Mouse (Mus musculus): ENCODE results near the gene Ganab. TPM values are rescaled to one million over a fixed set of nuclear protein-coding genes. Genes with fewer than 3 reads are reported as not detected.
A peak's percentile ranks its signal among the peaks of the same experiment; 100 is the strongest.

The Ganab gene
- polyA plus RNA-seq, 1 experiment from 2014 or later: 56.7 TPM

- H3K4me2 ChIP-seq (ENCODE audit: low read depth, low read length): no peak overlapping the region
- peaks cover 22% of the 10 kb centered on the region for H3K36me3 ChIP-seq (ENCODE audit: control insufficient read depth, insufficient read depth)
- H3K27ac ChIP-seq (ENCODE audit: low read length): no peak overlapping the region
- H3K4me1 ChIP-seq (ENCODE audit: control insufficient read depth, insufficient read depth, low read length): peaks cover 8% of the 10 kb centered on the region
- H3K9ac ChIP-seq (ENCODE audit: low read length): no peak overlapping the region
- ATAC-seq (replicated peaks; ENCODE audit: extremely low read depth, insufficient read depth, low FRiP score): no peak
- no peaks in the 10 kb centered on the region for H3K27me3 ChIP-seq (ENCODE audit: control insufficient read depth, insufficient read depth, low read length)
- WGBS: 96% methylated on average over 2 of the region's 2 CpGs
- H3K4me3 ChIP-seq (ENCODE audit: low read length): no peak overlapping the region
- H3K9me3 ChIP-seq (replicated peaks; ENCODE audit: control insufficient read depth, low read length): no peaks in the 10 kb centered on the region
These were observed 38.9 kb downstream of the Ganab start for GRCm38 (mm10) chr19:8936736-8937135.

GRCm38 (mm10) chr19:8940526-8941133, 42.8 kb downstream of the Ganab start:
- Histone ChIP-seq H3K4me3 (ENCODE audit: low read length) (peak overlapping the region; percentile 99; the same call in 1 of the 2 replicates), H3K9ac (ENCODE audit: low read length) (peak overlapping the region; percentile 99), H3K4me1 (ENCODE audit: control insufficient read depth, insufficient read depth, low read length) (peaks cover 34% of the 10 kb centered on the region), H3K9me3 (replicated peaks; ENCODE audit: control insufficient read depth, low read length) (no peaks in the 10 kb centered on the region), H3K36me3 (ENCODE audit: control insufficient read depth, insufficient read depth) (peaks cover 15% of the 10 kb centered on the region), H3K27ac (ENCODE audit: low read length) (no peak overlapping the region; the same call in 1 of the 2 replicates), H3K4me2 (ENCODE audit: low read depth, low read length) (peak overlapping the region; percentile 77), H3K27me3 (ENCODE audit: control insufficient read depth, insufficient read depth, low read length) (no peaks in the 10 kb centered on the region)
- 83% methylated on average over 15 of the region's 15 CpGs for WGBS
- ATAC-seq (replicated peaks; ENCODE audit: extremely low read depth, insufficient read depth, low FRiP score): no peak

- peaks cover 34% of the 10 kb centered on the region for H3K4me1 ChIP-seq (ENCODE audit: control insufficient read depth, insufficient read depth, low read length)
- peak overlapping the region; percentile 99 for H3K9ac ChIP-seq (ENCODE audit: low read length)
- no peaks in the 10 kb centered on the region for H3K27me3 ChIP-seq (ENCODE audit: control insufficient read depth, insufficient read depth, low read length)
- peaks cover 20% of the 10 kb centered on the region for H3K36me3 ChIP-seq (ENCODE audit: control insufficient read depth, insufficient read depth)
- H3K9me3 ChIP-seq (replicated peaks; ENCODE audit: control insufficient read depth, low read length): no peaks in the 10 kb centered on the region
- WGBS: 41% methylated on average over 10 of the region's 10 CpGs
- peak overlapping the region; percentile 77 for H3K4me2 ChIP-seq (ENCODE audit: low read depth, low read length)
- peak overlapping the region; percentile 73 for H3K27ac ChIP-seq (ENCODE audit: low read length)
- peak overlapping the region; percentile 99 for H3K4me3 ChIP-seq (ENCODE audit: low read length)
- no peak for ATAC-seq (replicated peaks; ENCODE audit: extremely low read depth, insufficient read depth, low FRiP score)
These were observed 43.3 kb downstream of the Ganab start for GRCm38 (mm10) chr19:8941136-8941514.

GRCm38 (mm10) chr19:8941515-8942217, 43.8 kb downstream of the Ganab start, which contains the start of gene Mta2:
Mta2 (plus strand) TSS chr19:8941875.
- peak; percentile 94 for ATAC-seq (replicated peaks; ENCODE audit: extremely low read depth, insufficient read depth, low FRiP score)
- H3K9me3 ChIP-seq (replicated peaks; ENCODE audit: control insufficient read depth, low read length): no peaks in the 10 kb centered on the region
- H3K27me3 ChIP-seq (ENCODE audit: control insufficient read depth, insufficient read depth, low read length): no peaks in the 10 kb centered on the region
- H3K27ac ChIP-seq (ENCODE audit: low read length): peak within 1 kb of the TSS; percentile 99
- H3K4me3 ChIP-seq (ENCODE audit: low read length): peak within 1 kb of the TSS; percentile 99
- WGBS: under 1% methylated on average over 64 of the region's 64 CpGs
- peaks cover 34% of the 10 kb centered on the region for H3K4me1 ChIP-seq (ENCODE audit: control insufficient read depth, insufficient read depth, low read length)
- H3K36me3 ChIP-seq (ENCODE audit: control insufficient read depth, insufficient read depth): peaks cover 21% of the 10 kb centered on the region
- H3K9ac ChIP-seq (ENCODE audit: low read length): peak within 1 kb of the TSS; percentile 99
- peak within 1 kb of the TSS; percentile 77 for H3K4me2 ChIP-seq (ENCODE audit: low read depth, low read length)

- H3K4me3 ChIP-seq (ENCODE audit: low read length): peak overlapping the region; percentile 99
- H3K4me2 ChIP-seq (ENCODE audit: low read depth, low read length): peak overlapping the region; percentile 77
- peak overlapping the region; percentile 99 for H3K9ac ChIP-seq (ENCODE audit: low read length)
- H3K27ac ChIP-seq (ENCODE audit: low read length): peak overlapping the region; percentile 99
- no peaks in the 10 kb centered on the region for H3K27me3 ChIP-seq (ENCODE audit: control insufficient read depth, insufficient read depth, low read length)
- under 1% methylated on average over 46 of the region's 46 CpGs for WGBS
- peak; percentile 65 for ATAC-seq (replicated peaks; ENCODE audit: extremely low read depth, insufficient read depth, low FRiP score)
- peaks cover 34% of the 10 kb centered on the region for H3K4me1 ChIP-seq (ENCODE audit: control insufficient read depth, insufficient read depth, low read length)
- H3K9me3 ChIP-seq (replicated peaks; ENCODE audit: control insufficient read depth, low read length): no peaks in the 10 kb centered on the region
- peaks cover 24% of the 10 kb centered on the region for H3K36me3 ChIP-seq (ENCODE audit: control insufficient read depth, insufficient read depth)
These were observed 44.5 kb downstream of the Ganab start for GRCm38 (mm10) chr19:8942276-8942964.

GRCm38 (mm10) chr19:8943047-8943446, 45.2 kb downstream of the Ganab start:
- 62% methylated on average over 2 of the region's 2 CpGs for WGBS
- Histone ChIP-seq H3K9ac (ENCODE audit: low read length) (peak overlapping the region; percentile 99), H3K4me3 (ENCODE audit: low read length) (peak overlapping the region; percentile 99), H3K4me1 (ENCODE audit: control insufficient read depth, insufficient read depth, low read length) (peaks cover 34% of the 10 kb centered on the region), H3K9me3 (replicated peaks; ENCODE audit: control insufficient read depth, low read length) (no peaks in the 10 kb centered on the region), H3K4me2 (ENCODE audit: low read depth, low read length) (peak overlapping the region; percentile 77), H3K27me3 (ENCODE audit: control insufficient read depth, insufficient read depth, low read length) (no peaks in the 10 kb centered on the region), H3K36me3 (ENCODE audit: control insufficient read depth, insufficient read depth) (peaks cover 30% of the 10 kb centered on the region), H3K27ac (ENCODE audit: low read length) (peak overlapping the region; percentile 99)
- ATAC-seq (replicated peaks; ENCODE audit: extremely low read depth, insufficient read depth, low FRiP score): no peak

GRCm38 (mm10) chr19:8944062-8944461, 46.2 kb downstream of the Ganab start:
- H3K4me3 ChIP-seq (ENCODE audit: low read length): peak overlapping the region; percentile 99

GRCm38 (mm10) chr19:8944750-8945149, 46.9 kb downstream of the Ganab start:
- H3K9ac ChIP-seq (ENCODE audit: low read length): peak overlapping the region; percentile 44
- peaks cover 40% of the 10 kb centered on the region for H3K36me3 ChIP-seq (ENCODE audit: control insufficient read depth, insufficient read depth)
- ATAC-seq (replicated peaks; ENCODE audit: extremely low read depth, insufficient read depth, low FRiP score): no peak
- H3K4me3 ChIP-seq (ENCODE audit: low read length): peak overlapping the region; percentile 32
- 30% methylated on average over 5 of the region's 5 CpGs for WGBS
- H3K27me3 ChIP-seq (ENCODE audit: control insufficient read depth, insufficient read depth, low read length): no peaks in the 10 kb centered on the region
- H3K4me2 ChIP-seq (ENCODE audit: low read depth, low read length): peak overlapping the region; percentile 77
- H3K9me3 ChIP-seq (replicated peaks; ENCODE audit: control insufficient read depth, low read length): no peaks in the 10 kb centered on the region
- peak overlapping the region; percentile 28 for H3K27ac ChIP-seq (ENCODE audit: low read length)
- H3K4me1 ChIP-seq (ENCODE audit: control insufficient read depth, insufficient read depth, low read length): peaks cover 34% of the 10 kb centered on the region

More at GRCm38 (mm10) chr19:8944062-8944461, 46.2 kb downstream of the Ganab start:
- Histone ChIP-seq H3K4me1 (ENCODE audit: control insufficient read depth, insufficient read depth, low read length) (peaks cover 34% of the 10 kb centered on the region), H3K4me2 (ENCODE audit: low read depth, low read length) (peak overlapping the region; percentile 77), H3K27me3 (ENCODE audit: control insufficient read depth, insufficient read depth, low read length) (no peaks in the 10 kb centered on the region), H3K9me3 (replicated peaks; ENCODE audit: control insufficient read depth, low read length) (no peaks in the 10 kb centered on the region), H3K36me3 (ENCODE audit: control insufficient read depth, insufficient read depth) (peaks cover 38% of the 10 kb centered on the region), H3K27ac (ENCODE audit: low read length) (peak overlapping the region; percentile 36; the same call in 1 of the 2 replicates), H3K9ac (ENCODE audit: low read length) (peak overlapping the region; percentile 24)
- 29% methylated on average over 5 of the region's 5 CpGs for WGBS
- no peak for ATAC-seq (replicated peaks; ENCODE audit: extremely low read depth, insufficient read depth, low FRiP score)
